Mouse (Mus musculus) c-Kit-positive CD71-positive TER-119-positive erythroid progenitor cells, embryonic 14.5 days (primary cell): ENCODE results near the gene 9230102O04Rik.

Experiments used
- DNase-seq: peaks from one replicate; pipeline ENCODE4 v3.0.0-alpha.2; 2013; ENCODE audit warnings: low spot score

9230102O04Rik gene

GRCm38 (mm10) chr2:9885217-9885770, 4.0 kb downstream of the 9230102O04Rik start:
- DNase-seq, result no peak

GRCm38 (mm10) chr2:9884533-9885216, 4.7 kb downstream of the 9230102O04Rik start:
- no peak for DNase-seq

GRCm38 (mm10) chr2:9883803-9884532, 5.4 kb downstream of the 9230102O04Rik start:
- DNase-seq, result no peak

GRCm38 (mm10) chr2:9882926-9883802, 6.2 kb downstream of the 9230102O04Rik start:
- DNase-seq, result no peak

GRCm38 (mm10) chr2:9882371-9882925, 6.9 kb downstream of the 9230102O04Rik start:
- no peak for DNase-seq

GRCm38 (mm10) chr2:9881611-9882023, 7.7 kb downstream of the 9230102O04Rik start:
- DNase-seq, result no peak

GRCm38 (mm10) chr2:9881051-9881591, 8.2 kb downstream of the 9230102O04Rik start, which contains the start of gene 4930412O13Rik:
Gene 4930412O13Rik (plus strand): TSS chr2:9881252.
- DNase-seq, result no peak

GRCm38 (mm10) chr2:9880271-9880670, 9.1 kb downstream of the 9230102O04Rik start:
- no peak for DNase-seq

- DNase-seq, result peak; percentile 74
Observed at GRCm38 (mm10) chr2:9879493-9879892, 9.8 kb downstream of the 9230102O04Rik start.

- peak; percentile 10 for DNase-seq
Observed at GRCm38 (mm10) chr2:9879092-9879491, 10.2 kb downstream of the 9230102O04Rik start.

- no peak for DNase-seq
Observed at GRCm38 (mm10) chr2:9878564-9879081, 10.7 kb downstream of the 9230102O04Rik start.

- no peak for DNase-seq
Observed at GRCm38 (mm10) chr2:9877966-9878563, 11.3 kb downstream of the 9230102O04Rik start.

- DNase-seq, result no peak
Observed at GRCm38 (mm10) chr2:9877326-9877690, 12.0 kb downstream of the 9230102O04Rik start.

- no peak for DNase-seq
Observed at GRCm38 (mm10) chr2:9876621-9877325, 12.6 kb downstream of the 9230102O04Rik start.

GRCm38 (mm10) chr2:9875676-9876357, 13.5 kb downstream of the 9230102O04Rik start:
- DNase-seq, result no peak

- DNase-seq, result no peak
Observed at GRCm38 (mm10) chr2:9875220-9875619, 14.1 kb downstream of the 9230102O04Rik start.

GRCm38 (mm10) chr2:9874467-9875219, 14.7 kb downstream of the 9230102O04Rik start:
- no peak for DNase-seq

GRCm38 (mm10) chr2:9873757-9874156, 15.6 kb downstream of the 9230102O04Rik start:
- no peak for DNase-seq

GRCm38 (mm10) chr2:9872682-9873081, 16.7 kb downstream of the 9230102O04Rik start:
- DNase-seq, result no peak
